Mouse (Mus musculus): ENCODE results near the gene Srsf4. TPM values are rescaled to one million over a fixed set of nuclear protein-coding genes. Genes with fewer than 3 reads are reported as not detected.
A peak's percentile ranks its signal among the peaks of the same experiment; 100 is the strongest.

The Srsf4 gene
- total RNA-seq (2014; fragmentation: Nextera tagmentation) (74.7 and 95.5 TPM in 2 replicates), total RNA-seq (2017) (89.4 and 114 TPM in 2 replicates)

DNA sequence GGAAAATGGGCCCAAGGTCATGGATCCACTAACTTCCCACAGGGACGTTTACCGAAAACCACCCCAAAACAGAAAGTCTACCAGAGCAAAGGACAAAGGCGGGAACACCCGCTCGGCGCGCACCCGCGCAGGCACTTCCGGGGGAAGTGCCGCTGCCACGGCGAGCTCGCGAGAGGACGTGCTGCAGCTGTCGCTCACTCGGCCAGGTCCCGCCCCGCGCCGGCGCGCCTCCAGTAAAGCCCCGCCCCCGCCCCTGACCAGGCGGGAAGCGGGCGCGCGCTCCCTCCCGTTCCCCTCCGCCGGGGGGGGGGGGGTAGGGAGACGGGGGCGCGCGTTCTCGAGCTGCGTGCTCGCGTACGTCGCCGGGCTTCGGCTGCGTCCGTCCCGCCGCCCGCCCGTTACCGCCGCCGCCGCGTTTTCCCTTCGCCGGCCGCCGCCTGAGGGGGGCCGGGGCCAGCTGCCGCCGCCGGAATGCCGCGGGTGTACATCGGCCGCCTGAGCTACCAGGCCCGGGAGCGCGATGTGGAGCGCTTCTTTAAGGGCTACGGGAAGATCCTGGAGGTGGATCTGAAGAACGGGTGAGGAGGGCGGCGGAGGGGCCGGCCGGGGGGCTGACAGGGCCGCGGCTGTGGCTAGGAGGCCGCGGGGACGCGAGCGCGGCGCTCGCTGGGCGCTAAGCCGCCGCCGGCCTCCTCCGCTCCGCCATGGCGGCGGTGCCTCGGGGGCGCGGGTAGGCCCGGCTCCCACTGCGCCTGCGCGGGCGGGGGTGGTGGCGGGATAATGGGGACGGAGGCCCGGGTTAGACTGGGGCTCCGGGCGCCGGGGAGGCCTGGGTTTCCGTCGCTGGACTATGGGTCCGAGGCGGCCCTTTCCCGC lies at the start of gene Srsf4:
Gene Srsf4 (plus strand): TSS at position 325 of the 876 bp plus-strand sequence.
- ATAC-seq (replicated peaks; ENCODE audit: low FRiP score, low TSS enrichment, poor library complexity, severe bottlenecking), result peak; percentile 93

DNA sequence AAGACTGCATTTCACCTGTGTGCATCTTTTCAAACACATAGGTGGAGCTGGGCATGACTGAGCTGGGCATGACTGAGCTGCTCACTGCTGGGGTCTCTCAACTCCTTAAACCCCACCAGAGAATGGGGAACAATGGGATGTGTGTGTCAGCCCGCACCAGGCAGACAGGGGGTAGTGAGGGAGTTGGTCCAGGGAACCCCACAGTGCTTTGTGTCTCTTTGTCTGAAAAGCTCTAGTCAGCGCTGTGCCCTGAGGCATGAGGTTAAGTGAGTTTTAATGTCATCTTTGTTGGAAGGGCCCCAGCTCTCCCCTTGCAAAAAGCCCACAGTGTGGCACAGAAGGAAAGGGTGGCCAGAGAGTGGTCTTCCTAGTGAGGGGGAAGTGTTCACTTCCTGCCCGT lies 48.5 kb upstream of the Srsf4 start:
- ATAC-seq (replicated peaks; ENCODE audit: low FRiP score, low TSS enrichment, poor library complexity, severe bottlenecking), result no peak

DNA sequence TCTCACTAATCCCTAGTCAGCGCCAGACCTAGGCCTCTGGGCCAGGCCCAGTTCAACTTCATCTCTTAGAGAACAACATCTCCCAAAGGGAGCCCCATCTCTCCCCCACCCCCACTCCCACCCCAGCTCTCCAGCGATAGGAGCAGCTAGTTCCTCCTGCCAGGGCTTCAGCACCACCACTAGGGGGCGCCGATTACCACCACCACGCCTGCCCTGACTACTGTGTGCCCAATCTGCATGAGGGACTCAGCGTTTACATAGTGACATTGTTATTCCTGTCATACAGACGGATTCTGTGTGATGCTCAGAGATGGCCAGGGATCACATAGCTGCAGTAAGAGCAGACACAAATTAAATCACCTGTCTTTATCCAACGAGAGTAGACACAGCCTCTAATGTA lies 47.6 kb upstream of the Srsf4 start:
- peak; percentile 72 for ATAC-seq (replicated peaks; ENCODE audit: low FRiP score, low TSS enrichment, poor library complexity, severe bottlenecking)

DNA sequence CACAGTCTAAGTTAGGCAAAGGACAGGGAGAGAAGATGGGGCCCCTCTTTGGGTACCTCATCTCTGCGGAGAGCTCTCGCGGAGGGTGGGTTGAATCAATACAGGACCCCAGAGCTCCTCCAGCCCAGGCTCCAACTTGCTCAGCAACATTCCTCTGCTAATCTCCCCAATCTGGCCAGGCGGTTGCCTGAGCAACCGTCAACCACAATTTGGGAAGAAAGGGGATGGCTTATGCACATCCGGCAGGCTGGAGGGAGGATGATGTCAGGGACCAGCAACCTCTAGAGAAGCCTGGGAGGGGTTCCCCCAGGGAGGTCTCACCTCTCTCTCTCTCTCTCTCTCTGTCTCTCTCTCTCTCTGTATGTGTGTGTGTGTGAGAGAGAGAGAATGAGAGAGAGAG lies 46.5 kb upstream of the Srsf4 start:
- no peak for ATAC-seq (replicated peaks; ENCODE audit: low FRiP score, low TSS enrichment, poor library complexity, severe bottlenecking)

DNA sequence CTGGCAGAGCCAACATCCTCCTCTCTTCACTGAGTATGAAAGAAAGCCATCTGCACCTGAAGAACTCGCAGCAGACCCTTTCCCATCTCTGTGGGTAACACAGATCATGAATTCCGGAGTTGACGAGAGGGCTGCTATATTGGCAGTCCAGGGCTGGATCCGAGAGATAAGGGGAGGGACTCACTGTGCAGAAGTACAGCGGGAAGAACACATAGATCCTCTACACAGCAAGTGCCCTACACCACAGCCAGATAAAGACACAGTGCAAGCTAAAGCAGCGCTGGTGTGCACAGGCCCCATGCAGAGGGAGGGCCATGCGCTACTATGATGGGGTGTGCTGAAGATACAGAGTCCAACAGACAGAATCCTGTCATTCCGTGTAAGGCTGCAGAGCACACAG lies 44.3 kb upstream of the Srsf4 start:
- no peak for ATAC-seq (replicated peaks; ENCODE audit: low FRiP score, low TSS enrichment, poor library complexity, severe bottlenecking)

DNA sequence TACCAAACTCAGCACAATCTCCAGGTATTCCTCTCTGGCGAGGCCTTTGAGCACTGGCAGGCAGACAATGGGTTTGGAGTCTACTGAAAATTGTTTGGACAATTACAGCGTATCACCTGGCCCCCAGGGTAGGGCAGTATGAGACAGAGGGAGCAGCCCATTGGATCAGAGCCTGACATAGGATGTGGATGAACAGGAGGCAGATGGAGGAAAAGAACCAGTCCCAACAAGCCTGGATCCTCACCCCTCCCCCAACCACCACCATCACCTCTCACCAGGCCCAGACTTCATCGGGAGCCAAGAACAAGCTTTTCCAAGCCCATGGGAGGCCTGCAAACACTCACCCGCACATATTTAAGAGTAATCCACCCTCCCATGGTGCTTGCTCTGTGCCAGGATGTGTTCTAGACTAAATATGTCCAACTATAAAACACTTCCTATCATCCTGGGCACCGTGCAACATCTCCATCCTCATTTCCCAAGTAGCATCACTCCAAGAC lies 41.8 kb upstream of the Srsf4 start:
- no peak for ATAC-seq (replicated peaks; ENCODE audit: low FRiP score, low TSS enrichment, poor library complexity, severe bottlenecking)

DNA sequence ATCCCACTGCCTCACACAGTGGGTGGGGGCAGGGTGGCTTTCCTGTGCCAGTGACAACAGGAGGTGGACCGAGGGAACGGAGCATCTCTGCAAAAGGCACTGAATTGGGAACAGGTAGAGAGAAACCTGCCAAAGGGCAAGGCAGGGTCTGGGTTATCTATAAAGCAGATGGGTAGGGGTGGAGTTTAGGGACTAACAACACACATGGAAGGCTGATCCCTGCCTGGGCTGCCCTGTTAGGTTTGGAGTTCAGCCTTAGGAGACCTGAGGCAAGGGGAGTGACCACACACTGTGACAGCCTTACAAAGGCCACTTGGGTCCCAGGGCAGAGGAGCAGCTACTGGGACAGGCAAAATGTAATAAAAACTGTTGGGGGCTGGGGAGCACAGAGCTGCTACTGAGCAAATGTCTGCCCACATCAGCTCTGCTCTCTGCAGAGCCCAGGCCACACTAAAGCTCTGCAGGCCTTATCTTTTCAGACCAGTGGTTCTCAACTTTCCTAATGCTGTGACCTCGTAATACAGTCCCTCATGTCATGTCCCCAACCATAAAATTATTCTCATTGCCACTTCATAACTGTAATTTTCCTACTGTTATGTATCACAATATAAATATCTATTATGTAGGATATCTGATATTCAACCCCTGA lies 40.5 kb upstream of the Srsf4 start:
- no peak for ATAC-seq (replicated peaks; ENCODE audit: low FRiP score, low TSS enrichment, poor library complexity, severe bottlenecking)

DNA sequence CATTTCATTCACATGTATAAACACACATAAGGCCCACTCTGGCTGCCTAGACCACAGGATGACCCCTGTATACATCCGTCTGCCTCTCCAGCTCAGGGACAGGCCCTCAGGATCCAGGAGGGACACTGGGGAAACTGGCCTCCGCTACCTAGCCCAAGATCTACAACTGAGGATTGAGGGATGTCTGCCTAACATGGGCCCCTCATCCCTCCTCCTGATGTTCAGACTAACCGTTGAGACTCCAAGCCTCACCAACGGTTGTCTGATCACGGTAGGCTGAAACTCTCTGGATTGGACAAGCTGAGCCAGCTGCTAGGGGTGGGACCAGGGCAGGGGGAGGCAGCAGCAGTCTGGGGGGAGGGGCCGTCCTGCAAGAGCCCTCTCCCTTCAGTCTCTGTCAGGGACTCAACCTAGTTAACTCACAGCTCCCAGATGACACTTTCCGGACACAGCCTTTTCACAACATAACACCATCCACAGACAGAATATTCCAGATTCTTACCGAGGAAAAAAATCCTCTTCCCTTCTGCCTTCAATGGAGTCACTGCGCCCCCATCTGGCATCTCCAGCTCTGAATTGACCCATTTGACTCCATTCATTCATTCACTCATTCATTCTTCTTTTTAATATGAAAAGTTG lies 39.3 kb upstream of the Srsf4 start:
- ATAC-seq (replicated peaks; ENCODE audit: low FRiP score, low TSS enrichment, poor library complexity, severe bottlenecking), result no peak

DNA sequence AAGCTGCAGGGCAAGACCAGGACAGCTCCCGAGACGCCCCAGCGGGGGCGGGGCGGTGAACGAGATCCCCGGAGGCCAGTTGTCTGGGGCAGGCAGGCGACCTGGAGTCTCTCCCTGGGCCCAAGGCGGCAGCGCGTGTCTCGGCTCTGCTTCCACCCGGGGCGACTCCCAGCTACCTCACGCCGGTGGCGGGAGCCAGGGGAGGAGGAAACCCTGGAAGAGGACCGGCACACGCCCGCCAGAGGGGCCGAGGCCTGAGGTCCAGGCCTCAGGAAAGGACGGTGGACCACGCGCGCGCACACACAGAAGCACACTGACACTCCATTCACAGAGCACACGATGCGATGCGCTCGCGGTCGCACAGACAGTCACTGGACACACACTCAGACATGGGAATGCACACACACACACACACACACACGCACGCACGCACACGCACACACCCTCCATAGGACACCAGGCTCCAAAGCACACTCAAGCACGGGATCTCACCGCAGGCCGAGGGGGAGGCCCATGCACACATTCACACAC lies 37.0 kb upstream of the Srsf4 start:
- no peak for ATAC-seq (replicated peaks; ENCODE audit: low FRiP score, low TSS enrichment, poor library complexity, severe bottlenecking)

DNA sequence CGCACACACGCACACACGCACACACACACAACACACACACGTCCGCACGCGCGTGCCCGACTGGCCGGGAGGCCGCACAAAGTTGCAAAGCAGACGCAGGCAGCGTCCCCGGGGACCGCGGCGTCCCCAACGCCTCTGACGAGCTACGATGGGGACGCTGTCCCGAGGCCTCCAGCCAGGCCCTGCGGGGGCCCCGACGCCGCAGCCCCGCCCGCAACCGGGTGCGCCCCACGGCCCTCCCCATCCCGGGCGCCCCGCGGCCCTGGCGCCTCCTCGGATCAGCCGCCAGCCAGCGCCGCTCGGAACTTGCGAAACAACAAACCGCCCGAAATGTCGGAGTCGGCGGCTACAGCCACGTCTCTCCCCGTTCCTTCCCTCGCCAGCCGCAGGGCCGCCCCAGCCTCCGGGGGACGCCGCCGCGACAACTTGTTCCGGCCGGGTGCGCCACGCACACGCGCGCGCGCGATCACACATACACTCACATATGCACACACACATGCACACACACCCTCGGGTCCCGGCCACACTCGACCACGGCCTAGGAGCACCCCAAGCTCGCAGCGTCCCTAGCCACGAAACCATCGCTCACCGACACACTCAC lies 36.4 kb upstream of the Srsf4 start:
- ATAC-seq (replicated peaks; ENCODE audit: low FRiP score, low TSS enrichment, poor library complexity, severe bottlenecking), result no peak

DNA sequence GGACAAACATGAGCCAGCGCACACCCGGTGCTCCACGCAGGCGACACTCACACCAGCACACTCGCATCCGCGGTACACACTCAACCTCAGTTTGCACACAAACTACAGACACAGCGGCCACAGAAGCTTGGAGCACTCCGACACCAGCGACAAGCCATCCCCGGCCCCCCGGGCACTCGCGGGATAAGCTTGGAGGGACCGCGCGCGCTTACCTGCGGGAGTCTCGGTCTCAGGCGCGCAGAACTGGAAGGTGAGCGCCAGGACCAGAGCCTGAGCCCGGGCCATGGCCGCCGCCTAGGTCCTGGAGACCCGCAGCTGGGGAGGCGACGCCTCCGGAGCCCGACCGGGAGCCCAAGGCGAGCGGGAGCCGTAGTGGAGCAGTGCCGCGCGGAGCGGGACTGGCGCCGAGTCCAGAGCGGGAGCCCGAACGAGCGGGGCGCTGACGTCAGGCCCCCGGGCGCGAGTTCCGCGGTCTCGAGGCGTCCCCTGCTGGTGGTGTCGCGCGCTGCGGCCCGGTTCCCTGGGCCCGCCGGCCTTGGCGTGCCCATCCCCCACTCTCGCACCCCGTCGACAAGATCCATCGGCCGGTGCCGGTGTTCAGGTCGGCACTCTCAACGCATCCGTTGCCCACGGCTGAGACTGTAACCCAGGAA lies 35.4 kb upstream of the Srsf4 start, which contains the start of gene Ptpru:
Gene Ptpru (minus strand): TSS at position 417 of the 653 bp plus-strand sequence.
- ATAC-seq (replicated peaks; ENCODE audit: low FRiP score, low TSS enrichment, poor library complexity, severe bottlenecking), result peak; percentile 73

DNA sequence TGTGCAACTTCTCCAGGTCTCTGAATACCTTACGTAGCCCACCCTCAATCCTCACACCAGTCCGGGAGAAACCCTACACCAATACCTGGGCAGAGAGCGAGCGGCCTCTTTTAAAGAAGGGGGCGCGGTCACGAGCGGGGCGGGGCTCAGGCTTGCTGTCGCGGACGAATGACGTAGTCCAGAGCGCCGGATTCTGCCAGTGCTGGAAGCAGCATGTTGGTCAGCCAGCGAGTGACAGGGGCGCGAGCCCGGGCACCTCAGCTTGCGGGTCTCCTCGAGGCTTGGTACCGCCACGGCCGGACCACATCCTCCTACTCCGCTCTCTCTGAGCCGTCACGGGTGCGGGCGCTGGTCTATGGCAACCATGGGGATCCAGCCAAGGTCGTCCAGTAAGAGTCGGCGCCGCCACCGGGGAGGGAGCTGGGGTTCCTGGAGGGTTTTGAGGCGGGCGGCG lies 30.1 kb upstream of the Srsf4 start, which contains the start of gene Mecr:
Gene Mecr (plus strand): TSS at position 181 of the 454 bp plus-strand sequence.
- peak; percentile 91 for ATAC-seq (replicated peaks; ENCODE audit: low FRiP score, low TSS enrichment, poor library complexity, severe bottlenecking)

DNA sequence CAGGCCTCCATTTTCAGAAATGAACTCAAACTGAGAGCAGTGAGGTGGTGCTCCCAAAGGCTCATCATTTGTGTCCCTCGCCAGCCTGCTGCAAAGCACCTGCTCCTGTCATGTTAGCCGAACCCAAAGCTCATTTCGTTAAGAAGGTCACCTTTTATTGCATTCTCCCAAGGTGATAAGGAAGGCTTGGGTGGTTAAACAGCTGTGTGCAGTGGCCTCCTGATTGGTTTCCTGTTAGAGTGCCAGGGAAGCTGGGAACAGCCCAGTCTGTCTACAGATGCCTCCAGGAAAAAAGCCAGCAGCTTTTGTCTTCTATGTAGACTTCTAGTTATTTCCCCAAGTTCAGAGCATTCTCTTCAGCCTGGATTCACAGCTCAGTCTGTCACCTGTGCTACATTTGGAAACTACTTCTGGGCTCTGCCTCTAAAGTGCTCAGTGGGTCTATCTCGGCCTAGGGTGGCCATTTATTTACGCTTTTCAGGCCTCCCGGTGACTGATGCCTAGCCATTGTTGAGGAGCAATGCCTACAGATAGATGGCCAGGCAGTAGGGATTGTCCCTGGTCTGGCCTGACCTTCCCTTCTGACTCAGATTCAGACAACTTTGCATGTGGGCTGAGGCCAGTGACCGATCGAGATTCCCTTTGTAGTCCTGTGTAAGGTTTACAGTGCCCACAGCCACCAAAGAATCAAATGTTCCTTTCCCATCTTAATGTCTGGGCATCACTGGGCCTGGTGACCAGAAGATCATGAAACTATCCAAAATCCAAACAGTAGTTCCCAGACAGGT lies 27.2 kb upstream of the Srsf4 start:
- ATAC-seq (replicated peaks; ENCODE audit: low FRiP score, low TSS enrichment, poor library complexity, severe bottlenecking), result no peak

DNA sequence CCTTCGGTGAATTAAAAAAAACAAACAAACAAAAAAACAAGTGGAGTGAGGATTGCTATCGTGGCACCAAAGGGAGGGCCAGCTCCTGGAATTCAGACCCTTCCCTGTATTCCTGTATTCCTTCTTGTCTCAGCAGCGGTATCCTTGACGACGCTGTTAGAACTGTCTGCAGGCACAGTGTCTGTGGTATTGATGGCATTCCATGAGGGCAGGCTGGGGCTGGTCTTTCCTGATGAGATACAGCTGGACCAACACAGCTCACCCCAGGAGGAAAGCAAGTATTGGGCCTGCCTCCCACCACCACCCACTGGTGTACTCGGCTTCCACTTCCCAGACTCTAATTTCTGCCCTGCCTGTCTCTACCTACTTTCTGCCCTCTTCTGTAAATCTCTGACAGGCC lies 25.3 kb upstream of the Srsf4 start:
- ATAC-seq (replicated peaks; ENCODE audit: low FRiP score, low TSS enrichment, poor library complexity, severe bottlenecking), result no peak

DNA sequence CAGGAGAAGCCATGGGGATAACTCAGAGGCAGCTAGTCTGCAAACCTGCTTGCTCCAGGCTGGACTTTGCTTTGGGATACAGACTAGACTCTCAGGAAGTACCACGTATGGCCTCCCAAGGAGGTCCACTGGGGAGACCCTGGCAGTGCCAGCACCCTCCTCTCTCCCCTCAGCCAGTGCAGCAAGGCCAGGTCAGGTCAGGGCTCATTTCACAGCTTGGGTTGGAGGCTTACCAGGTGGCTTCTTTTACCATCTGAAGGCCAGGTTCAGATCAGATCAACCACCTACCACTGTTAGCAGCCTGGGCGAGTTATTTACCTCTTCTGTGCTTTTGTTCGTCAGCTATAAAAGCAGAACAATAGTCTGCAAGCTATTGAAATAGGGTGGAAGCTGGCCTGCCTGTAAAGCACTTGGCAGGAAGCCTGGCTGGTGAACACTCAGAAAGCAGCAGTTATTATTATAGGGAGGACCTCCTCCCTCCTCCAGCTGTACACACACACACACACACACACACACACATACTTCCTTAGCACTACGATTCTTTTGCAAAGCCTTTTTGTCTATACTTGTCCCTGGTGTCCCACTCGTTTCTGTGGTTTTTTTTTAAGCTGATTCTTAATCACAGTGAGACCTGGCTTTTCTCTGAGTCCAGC lies 23.3 kb upstream of the Srsf4 start:
- ATAC-seq (replicated peaks; ENCODE audit: low FRiP score, low TSS enrichment, poor library complexity, severe bottlenecking), result no peak

DNA sequence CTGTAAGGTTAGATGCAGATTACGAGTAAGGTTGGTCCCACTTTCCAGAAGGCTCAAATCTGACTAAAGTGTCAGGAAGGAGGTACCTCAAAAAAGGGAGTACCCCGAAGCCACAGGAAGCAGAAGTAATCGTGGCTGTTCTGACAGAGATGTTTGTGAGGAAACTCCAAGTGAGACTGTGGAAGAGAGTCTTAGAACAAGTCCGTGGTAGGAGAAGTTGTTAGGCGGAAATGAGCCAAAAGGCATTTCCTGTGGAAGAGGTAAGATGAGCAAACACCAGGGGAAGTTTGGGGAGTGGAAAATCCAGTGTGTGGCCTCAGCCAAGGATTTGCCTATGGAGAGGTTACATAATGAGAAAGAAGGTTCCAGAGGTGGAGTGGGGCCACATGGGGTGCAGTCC lies 18.5 kb upstream of the Srsf4 start:
- ATAC-seq (replicated peaks; ENCODE audit: low FRiP score, low TSS enrichment, poor library complexity, severe bottlenecking), result no peak

DNA sequence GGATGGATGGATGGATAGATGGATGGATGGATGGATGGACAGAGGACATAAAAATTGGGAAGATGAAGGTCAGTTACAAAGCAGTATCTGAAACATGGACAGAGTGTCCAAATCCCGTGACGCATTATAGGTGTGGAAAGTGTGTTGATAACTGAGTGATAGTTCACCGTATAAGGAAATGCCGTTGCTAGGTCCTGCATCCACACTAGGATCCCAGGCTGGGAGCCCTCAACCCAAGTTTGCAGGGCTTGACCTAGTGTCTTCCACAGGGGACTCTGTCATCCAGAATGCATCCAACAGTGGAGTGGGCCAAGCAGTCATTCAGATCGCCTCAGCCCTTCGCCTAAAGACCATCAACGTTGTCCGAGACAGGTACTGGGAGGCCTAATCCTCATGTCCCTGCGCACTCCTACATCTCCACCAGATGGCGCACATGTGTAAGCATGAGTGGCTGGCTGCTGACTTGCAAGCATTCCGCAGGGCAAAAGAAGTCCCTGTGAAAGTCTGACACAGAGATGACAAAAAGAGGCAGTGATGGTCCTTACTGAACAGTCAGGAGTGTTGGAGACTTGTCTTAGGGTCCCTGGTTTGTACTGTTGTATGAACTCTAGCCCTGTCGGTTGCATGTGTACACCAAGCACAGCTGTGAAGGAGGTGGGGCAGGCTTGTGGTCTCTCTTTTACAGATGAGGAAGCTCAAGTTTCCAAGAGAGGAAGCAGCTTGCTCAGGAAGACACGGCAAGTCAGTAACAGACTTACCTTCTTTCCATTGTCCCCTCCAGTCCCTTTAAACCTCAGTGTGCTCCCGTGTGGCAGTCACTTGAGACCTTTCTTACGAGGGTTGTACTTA lies 12.7 kb upstream of the Srsf4 start:
- peak; percentile 89 for ATAC-seq (replicated peaks; ENCODE audit: low FRiP score, low TSS enrichment, poor library complexity, severe bottlenecking)
